Mouse (Mus musculus): ENCODE results near the gene Trpv1. TPM values are rescaled to one million over a fixed set of nuclear protein-coding genes. Genes with fewer than 3 reads are reported as not detected.

The Trpv1 gene
- polyA plus RNA-seq, 1 experiment from 2014 or later: not detected

DNA sequence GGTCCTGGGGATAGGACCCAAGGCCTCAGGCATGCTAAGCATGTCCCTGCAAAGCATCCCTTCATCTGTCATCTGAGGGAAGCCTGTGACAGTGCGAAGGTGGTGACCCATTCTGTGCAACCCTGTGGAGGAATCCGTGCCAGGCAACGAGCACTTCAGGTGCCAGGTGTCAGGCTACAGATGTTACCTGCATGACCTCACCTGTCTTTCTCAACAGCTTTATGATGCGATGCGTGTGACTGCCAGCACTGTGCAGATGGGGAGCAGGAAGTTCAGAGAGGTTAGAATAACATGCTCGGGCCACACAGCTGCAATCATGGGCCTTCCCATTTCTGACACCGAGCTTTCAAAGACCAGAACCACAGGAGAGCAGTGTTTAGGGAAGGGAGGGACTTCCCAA is 28.9 kb upstream of the Trpv1 start:
- no peak overlapping the region for H3K9ac ChIP-seq
- H3K4me1 ChIP-seq: no peaks in the 10 kb centered on the region
- H3K9me3 ChIP-seq (replicated peaks): no peaks in the 10 kb centered on the region
- H3K27me3 ChIP-seq: no peaks in the 10 kb centered on the region
- H3K4me2 ChIP-seq: no peak overlapping the region
- 85% methylated on average over 7 of the region's 7 CpGs for WGBS
- no peak overlapping the region for H3K4me3 ChIP-seq
- no peak for ATAC-seq
- H3K36me3 ChIP-seq (ENCODE audit: poor library complexity, severe bottlenecking): no peaks in the 10 kb centered on the region
- no peak overlapping the region for H3K27ac ChIP-seq

GRCm38 (mm10) chr11:73207621-73208020 is 26.5 kb upstream of the Trpv1 start:
- 89% methylated on average over 2 of the region's 2 CpGs for WGBS
- Histone ChIP-seq H3K4me1 (no peaks in the 10 kb centered on the region), H3K4me2 (no peak overlapping the region), H3K36me3 (ENCODE audit: poor library complexity, severe bottlenecking) (no peaks in the 10 kb centered on the region), H3K9me3 (replicated peaks) (no peaks in the 10 kb centered on the region), H3K4me3 (no peak overlapping the region), H3K27ac (no peak overlapping the region), H3K27me3 (no peaks in the 10 kb centered on the region), H3K9ac (no peak overlapping the region)
- ATAC-seq: no peak

GRCm38 (mm10) chr11:73213956-73214355 is 20.1 kb upstream of the Trpv1 start:
- ATAC-seq: no peak
- Histone ChIP-seq H3K4me1 (no peaks in the 10 kb centered on the region), H3K27ac (no peak overlapping the region), H3K4me2 (no peak overlapping the region), H3K36me3 (ENCODE audit: poor library complexity, severe bottlenecking) (no peaks in the 10 kb centered on the region), H3K9ac (no peak overlapping the region), H3K9me3 (replicated peaks) (no peaks in the 10 kb centered on the region), H3K4me3 (no peak overlapping the region), H3K27me3 (no peaks in the 10 kb centered on the region)
- 78% methylated on average over 3 of the region's 3 CpGs for WGBS

- no peak overlapping the region for H3K9ac ChIP-seq
- no peak overlapping the region for H3K4me2 ChIP-seq
- H3K27ac ChIP-seq: no peak overlapping the region
- H3K4me1 ChIP-seq: no peaks in the 10 kb centered on the region
- H3K27me3 ChIP-seq: no peaks in the 10 kb centered on the region
- H3K4me3 ChIP-seq: no peak overlapping the region
- H3K36me3 ChIP-seq (ENCODE audit: poor library complexity, severe bottlenecking): no peaks in the 10 kb centered on the region
- no peak for ATAC-seq
- no peaks in the 10 kb centered on the region for H3K9me3 ChIP-seq (replicated peaks)
- WGBS: 64% methylated on average over 2 of the region's 2 CpGs
These were observed 14.4 kb upstream of the Trpv1 start for GRCm38 (mm10) chr11:73219671-73220070.

- Histone ChIP-seq H3K4me2 (no peak overlapping the region), H3K27me3 (no peaks in the 10 kb centered on the region), H3K36me3 (ENCODE audit: poor library complexity, severe bottlenecking) (no peaks in the 10 kb centered on the region), H3K9ac (no peak overlapping the region), H3K4me1 (no peaks in the 10 kb centered on the region), H3K27ac (no peak overlapping the region), H3K9me3 (replicated peaks) (no peaks in the 10 kb centered on the region), H3K4me3 (no peak overlapping the region)
- no peak for ATAC-seq
- 93% methylated on average over 1 of the region's 1 CpGs for WGBS
These were observed 13.4 kb upstream of the Trpv1 start for GRCm38 (mm10) chr11:73220651-73221050.

GRCm38 (mm10) chr11:73222846-73223245 is 11.2 kb upstream of the Trpv1 start:
- H3K4me1 ChIP-seq: no peaks in the 10 kb centered on the region
- H3K4me3 ChIP-seq: no peak overlapping the region
- H3K4me2 ChIP-seq: no peak overlapping the region
- H3K9ac ChIP-seq: no peak overlapping the region
- H3K36me3 ChIP-seq (ENCODE audit: poor library complexity, severe bottlenecking): no peaks in the 10 kb centered on the region
- H3K27ac ChIP-seq: no peak overlapping the region
- WGBS: 53% methylated on average over 5 of the region's 5 CpGs
- ATAC-seq: no peak
- H3K9me3 ChIP-seq (replicated peaks): no peaks in the 10 kb centered on the region
- no peaks in the 10 kb centered on the region for H3K27me3 ChIP-seq

- Histone ChIP-seq H3K9ac (no peak overlapping the region), H3K9me3 (replicated peaks) (peaks cover 2% of the 10 kb centered on the region; the same call in 1 of the 2 replicates), H3K4me3 (no peak overlapping the region), H3K27me3 (no peaks in the 10 kb centered on the region), H3K4me2 (no peak overlapping the region), H3K36me3 (ENCODE audit: poor library complexity, severe bottlenecking) (no peaks in the 10 kb centered on the region), H3K4me1 (no peaks in the 10 kb centered on the region), H3K27ac (no peak overlapping the region)
- no peak for ATAC-seq
- 73% methylated on average over 2 of the region's 2 CpGs for WGBS
These were observed 10.1 kb upstream of the Trpv1 start for GRCm38 (mm10) chr11:73223966-73224365.

GRCm38 (mm10) chr11:73225856-73226255 is 8.2 kb upstream of the Trpv1 start:
- Histone ChIP-seq H3K27me3 (no peaks in the 10 kb centered on the region), H3K4me2 (no peak overlapping the region), H3K27ac (no peak overlapping the region), H3K36me3 (ENCODE audit: poor library complexity, severe bottlenecking) (no peaks in the 10 kb centered on the region), H3K4me1 (no peaks in the 10 kb centered on the region), H3K4me3 (no peak overlapping the region), H3K9me3 (replicated peaks) (peaks cover 3% of the 10 kb centered on the region; the same call in 1 of the 2 replicates), H3K9ac (no peak overlapping the region)
- no peak for ATAC-seq
- 90% methylated on average over 6 of the region's 6 CpGs for WGBS

- Histone ChIP-seq H3K4me2 (no peak overlapping the region), H3K27me3 (no peaks in the 10 kb centered on the region), H3K36me3 (ENCODE audit: poor library complexity, severe bottlenecking) (no peaks in the 10 kb centered on the region), H3K9me3 (replicated peaks) (peaks cover 3% of the 10 kb centered on the region; the same call in 1 of the 2 replicates), H3K4me3 (no peak overlapping the region), H3K9ac (no peak overlapping the region), H3K27ac (no peak overlapping the region), H3K4me1 (no peaks in the 10 kb centered on the region)
- WGBS: 80% methylated on average over 5 of the region's 5 CpGs
- ATAC-seq: no peak
These were observed 5.2 kb upstream of the Trpv1 start for GRCm38 (mm10) chr11:73228881-73229280.

- Histone ChIP-seq H3K27me3 (no peaks in the 10 kb centered on the region), H3K4me1 (no peaks in the 10 kb centered on the region), H3K9ac (no peak overlapping the region), H3K27ac (no peak overlapping the region), H3K36me3 (ENCODE audit: poor library complexity, severe bottlenecking) (no peaks in the 10 kb centered on the region), H3K9me3 (replicated peaks) (peaks cover 3% of the 10 kb centered on the region; the same call in 1 of the 2 replicates), H3K4me2 (no peak overlapping the region), H3K4me3 (no peak overlapping the region)
- WGBS: 90% methylated on average over 5 of the region's 5 CpGs
- no peak for ATAC-seq
These were observed 4.0 kb upstream of the Trpv1 start for GRCm38 (mm10) chr11:73230081-73230480.

DNA sequence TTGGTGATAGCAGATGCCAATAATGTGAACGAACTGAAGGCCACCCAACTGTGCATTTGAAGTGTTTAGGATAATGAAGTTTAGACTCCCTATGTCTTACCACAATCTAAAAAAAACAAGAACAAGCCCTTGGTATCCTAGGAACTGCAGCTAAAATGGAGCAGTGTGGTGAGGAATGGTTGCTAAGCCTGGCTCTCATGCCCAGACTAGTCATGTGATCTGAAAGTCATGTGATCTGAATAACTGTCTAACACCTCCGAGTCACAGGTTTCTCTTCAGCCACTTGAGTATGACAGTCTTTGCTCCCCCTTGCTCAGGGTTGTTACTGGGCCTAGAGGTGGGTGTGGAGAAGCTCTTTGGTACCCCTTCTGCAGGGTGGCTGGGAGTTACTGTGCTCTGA is 1.6 kb upstream of the Trpv1 start:
- no peak overlapping the region for H3K4me3 ChIP-seq
- H3K36me3 ChIP-seq (ENCODE audit: poor library complexity, severe bottlenecking): no peaks in the 10 kb centered on the region
- no peak for ATAC-seq
- H3K9ac ChIP-seq: no peak overlapping the region
- H3K9me3 ChIP-seq (replicated peaks): peaks cover 3% of the 10 kb centered on the region; the same call in 1 of the 2 replicates
- 54% methylated on average over 2 of the region's 2 CpGs for WGBS
- H3K4me1 ChIP-seq: no peaks in the 10 kb centered on the region
- no peaks in the 10 kb centered on the region for H3K27me3 ChIP-seq
- no peak overlapping the region for H3K4me2 ChIP-seq
- H3K27ac ChIP-seq: no peak overlapping the region

DNA sequence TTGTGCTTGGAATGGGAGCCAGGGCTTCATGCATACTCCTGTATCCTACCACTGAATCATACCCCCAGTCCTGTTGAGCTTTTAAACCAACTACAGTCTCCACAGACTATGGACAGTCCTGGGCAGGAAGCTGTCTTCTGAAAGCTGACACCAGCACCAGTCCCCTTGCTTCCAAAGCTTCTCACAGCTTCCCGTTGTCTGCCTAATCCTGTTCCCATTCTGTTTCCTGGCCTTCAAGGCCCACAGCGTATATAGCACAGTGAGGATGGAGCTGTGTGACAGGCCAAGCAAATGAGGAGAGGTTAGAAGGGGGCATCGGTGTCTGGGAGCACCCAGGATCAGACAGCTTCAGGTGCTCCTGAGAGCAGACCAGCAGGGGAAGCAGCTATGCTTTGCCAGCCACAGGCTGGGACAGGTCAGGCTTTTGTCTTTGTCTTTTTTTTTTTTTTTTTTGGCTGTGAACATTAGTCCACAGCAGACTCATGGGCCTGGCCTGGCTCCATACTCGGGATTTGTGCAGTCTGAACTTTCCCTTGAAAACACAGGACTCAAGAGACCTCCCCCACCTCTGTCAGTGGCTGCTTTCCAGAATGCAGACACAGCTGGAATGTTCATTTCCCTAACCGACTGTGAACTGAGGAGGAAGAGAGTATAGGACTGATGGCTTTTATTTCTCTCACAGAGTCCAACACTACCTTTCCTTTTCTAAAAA is 2.1 kb downstream of the Trpv1 start:
- Histone ChIP-seq H3K27ac (no peak overlapping the region), H3K9ac (no peak overlapping the region), H3K9me3 (replicated peaks) (no peaks in the 10 kb centered on the region), H3K4me2 (no peak overlapping the region), H3K4me3 (no peak overlapping the region), H3K27me3 (no peaks in the 10 kb centered on the region), H3K4me1 (no peaks in the 10 kb centered on the region), H3K36me3 (ENCODE audit: poor library complexity, severe bottlenecking) (no peaks in the 10 kb centered on the region)
- WGBS: 43% methylated on average over 5 of the region's 5 CpGs
- ATAC-seq: no peak

DNA sequence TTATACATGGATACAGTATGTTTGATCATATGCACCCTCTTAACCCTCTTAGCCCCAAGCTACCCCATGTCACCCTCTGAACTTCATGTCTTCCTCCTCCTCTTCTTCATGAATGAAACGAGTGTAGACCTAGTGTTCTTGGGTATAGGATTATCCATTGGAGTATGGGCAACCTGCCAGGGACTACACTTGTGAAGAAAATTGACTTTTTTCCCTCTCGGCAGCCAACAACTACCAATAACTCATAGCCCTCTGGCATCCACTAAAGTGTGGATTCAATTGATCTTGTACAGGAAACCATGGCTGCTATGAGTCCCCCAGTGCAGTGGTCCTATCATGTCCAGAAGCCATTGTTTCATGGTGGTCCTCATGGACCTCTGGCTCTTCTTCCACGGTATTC is 2.6 kb downstream of the Trpv1 start:
- ATAC-seq: no peak
- no peak overlapping the region for H3K9ac ChIP-seq
- no peak overlapping the region for H3K27ac ChIP-seq
- no peaks in the 10 kb centered on the region for H3K27me3 ChIP-seq
- no peaks in the 10 kb centered on the region for H3K9me3 ChIP-seq (replicated peaks)
- H3K4me1 ChIP-seq: no peaks in the 10 kb centered on the region
- H3K4me3 ChIP-seq: no peak overlapping the region
- 78% methylated on average over 3 of the region's 3 CpGs for WGBS
- H3K4me2 ChIP-seq: no peak overlapping the region
- no peaks in the 10 kb centered on the region for H3K36me3 ChIP-seq (ENCODE audit: poor library complexity, severe bottlenecking)
